Mouse (Mus musculus) skeletal muscle tissue, adult 2 months (tissue): ENCODE results near the gene Tjp3.

Experiments used
- DNase-seq: peaks from one replicate; pipeline ENCODE4 v3.0.0-alpha.2; 2012; ENCODE audit warnings: low read depth, low spot score

Tjp3 gene

GRCm38 (mm10) chr10:81291511-81292104 is at the start of gene Tjp3:
TSS of gene Tjp3 (minus strand) at chr10:81291581.
- no peak for DNase-seq

- DNase-seq, result no peak
These were observed 49.4 kb upstream of the Tjp3 start for GRCm38 (mm10) chr10:81340551-81341332.

- DNase-seq, result no peak
These were observed 45.2 kb upstream of the Tjp3 start for GRCm38 (mm10) chr10:81336558-81336957.

GRCm38 (mm10) chr10:81335393-81336340 is 44.3 kb upstream of the Tjp3 start:
- no peak for DNase-seq

DNA sequence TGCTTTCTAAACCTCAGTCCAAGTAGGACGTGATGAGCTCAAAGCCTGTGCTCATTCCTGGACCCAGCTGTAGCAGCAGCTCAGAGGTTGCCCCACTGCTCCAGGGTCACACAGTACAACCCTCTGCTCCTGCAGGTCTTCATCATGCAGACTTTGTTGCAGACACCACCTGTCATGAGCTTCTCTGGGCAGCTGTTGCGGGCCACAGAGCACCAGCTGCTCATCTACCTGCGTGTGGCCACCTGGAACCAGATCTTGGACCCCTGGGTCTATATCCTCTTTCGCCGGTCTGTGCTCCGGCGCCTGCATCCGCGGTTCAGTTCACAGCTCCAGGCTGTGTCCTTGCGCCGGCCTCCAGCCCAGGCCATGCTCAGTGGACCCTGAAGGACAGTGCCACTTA is 42.9 kb upstream of the Tjp3 start:
- no peak for DNase-seq

DNA sequence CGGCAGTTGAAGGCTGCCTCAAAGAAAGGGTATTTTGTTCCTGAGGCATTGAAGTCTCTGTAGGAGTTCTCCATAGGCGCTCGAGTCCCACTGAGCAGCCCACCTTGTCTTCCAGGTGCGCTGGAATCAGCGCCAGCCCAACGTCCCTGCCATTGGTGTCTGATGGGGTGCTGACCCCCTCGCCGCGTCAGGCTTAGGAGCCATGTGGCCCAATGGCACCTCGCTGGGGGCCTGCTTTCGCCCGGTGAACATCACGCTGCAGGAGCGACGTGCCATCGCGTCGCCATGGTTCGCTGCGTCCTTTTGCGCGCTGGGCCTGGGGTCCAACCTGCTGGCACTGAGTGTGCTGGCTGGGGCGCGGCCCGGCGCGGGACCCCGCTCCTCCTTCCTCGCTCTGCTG is 40.9 kb upstream of the Tjp3 start:
- no peak for DNase-seq

DNA sequence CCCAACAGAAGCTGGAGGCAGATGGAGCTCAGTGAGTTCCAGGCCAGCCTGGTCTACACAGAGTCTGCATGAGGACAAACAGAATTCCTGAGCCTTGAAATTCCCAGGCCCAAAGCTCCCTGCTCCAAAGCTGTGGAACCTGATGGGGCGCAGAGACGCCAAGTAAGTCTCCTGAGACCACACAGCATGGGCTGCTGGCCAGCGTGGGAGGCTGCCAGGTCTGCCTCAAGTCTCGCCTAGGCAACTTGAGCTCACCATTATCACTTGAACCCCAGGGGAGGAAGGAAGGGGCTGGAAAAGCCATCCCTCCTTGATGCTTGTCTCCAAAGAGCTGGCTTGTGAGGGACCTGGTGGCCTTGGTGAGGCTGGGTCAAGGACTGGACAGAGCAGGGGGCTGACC is 38.6 kb upstream of the Tjp3 start:
- DNase-seq, result no peak

DNA sequence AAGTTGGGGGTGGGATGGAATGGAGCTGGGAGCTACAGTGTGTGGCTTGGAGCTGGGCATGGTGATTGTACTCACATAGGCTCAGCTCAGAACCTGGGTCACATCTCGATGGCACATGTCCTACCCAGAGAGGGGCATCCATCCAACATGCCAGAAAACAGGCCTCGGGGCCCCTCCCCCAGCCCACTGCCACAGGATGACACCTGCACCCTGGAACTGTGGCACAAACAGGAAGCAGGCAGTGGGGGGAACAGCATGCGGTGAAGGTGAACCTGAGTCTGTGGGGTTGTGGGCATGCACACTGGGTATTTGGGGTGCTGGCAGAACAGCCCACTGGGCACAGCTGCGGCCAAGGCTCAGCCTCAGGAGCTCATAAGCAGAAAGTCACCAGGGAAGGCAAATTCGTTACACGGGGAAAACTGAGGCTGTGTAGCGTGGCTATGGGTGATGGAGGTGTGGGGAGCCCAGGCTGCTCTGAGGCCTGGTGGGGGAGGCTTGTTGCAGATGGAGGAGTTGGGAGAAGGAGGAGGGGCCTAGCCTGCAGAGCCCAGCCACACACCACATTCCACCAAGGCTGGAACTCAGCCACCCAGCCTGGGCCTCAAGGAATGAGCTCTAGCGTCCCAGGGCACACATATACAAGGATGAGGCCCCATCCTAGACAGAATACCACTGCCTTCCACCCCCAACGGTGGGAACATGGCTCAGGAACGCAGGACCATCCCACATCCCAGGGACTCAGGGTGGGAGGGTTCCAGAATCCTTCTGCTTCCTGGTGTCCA is 38.0 kb upstream of the Tjp3 start:
- DNase-seq, result no peak

GRCm38 (mm10) chr10:81328386-81328785 is 37.0 kb upstream of the Tjp3 start, which contains the start of gene Tbxa2r:
TSS of gene Tbxa2r (plus strand) at chr10:81328731.
- no peak for DNase-seq

DNA sequence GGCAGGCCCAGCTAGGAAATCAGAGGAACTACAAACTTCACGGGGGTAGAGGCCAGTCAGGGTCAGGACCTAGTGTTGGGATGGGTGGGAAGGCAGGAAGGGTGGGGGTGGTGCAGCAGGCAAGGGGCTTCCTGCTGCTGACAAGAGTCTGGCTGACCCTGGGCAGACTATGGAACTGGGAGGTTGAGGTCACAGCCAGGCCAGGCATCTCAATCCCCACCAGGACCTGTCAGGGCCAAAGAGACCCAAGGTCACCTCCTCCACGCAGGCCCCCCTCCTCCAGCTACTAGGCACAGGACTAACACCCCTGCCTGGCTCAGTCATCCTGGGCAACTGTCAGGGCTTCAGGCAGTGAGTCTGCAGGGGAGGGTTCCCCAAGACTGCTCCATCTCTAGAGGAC is 36.6 kb upstream of the Tjp3 start:
- DNase-seq, result no peak

- no peak for DNase-seq
These were observed 35.5 kb upstream of the Tjp3 start for GRCm38 (mm10) chr10:81326858-81327257.

DNA sequence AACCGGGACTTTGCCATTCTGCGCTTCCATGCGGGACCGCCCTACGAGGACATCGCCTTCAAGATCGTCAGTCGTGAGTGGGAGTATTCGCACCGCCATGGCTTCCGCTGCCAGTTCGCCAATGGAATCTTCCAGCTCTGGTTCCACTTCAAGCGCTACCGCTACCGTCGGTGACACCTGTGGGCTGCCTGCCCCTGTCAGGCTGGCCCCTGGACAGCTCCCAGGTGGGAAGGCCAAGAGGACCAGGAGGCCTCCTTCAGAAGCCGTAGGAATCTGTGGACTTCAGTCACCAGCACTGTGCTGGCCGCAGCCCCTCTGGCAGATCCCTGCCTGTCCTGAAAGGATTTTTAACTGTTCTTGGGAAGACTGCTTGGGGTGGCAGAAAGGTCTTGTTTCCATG is 34.4 kb upstream of the Tjp3 start:
- DNase-seq, result no peak

DNA sequence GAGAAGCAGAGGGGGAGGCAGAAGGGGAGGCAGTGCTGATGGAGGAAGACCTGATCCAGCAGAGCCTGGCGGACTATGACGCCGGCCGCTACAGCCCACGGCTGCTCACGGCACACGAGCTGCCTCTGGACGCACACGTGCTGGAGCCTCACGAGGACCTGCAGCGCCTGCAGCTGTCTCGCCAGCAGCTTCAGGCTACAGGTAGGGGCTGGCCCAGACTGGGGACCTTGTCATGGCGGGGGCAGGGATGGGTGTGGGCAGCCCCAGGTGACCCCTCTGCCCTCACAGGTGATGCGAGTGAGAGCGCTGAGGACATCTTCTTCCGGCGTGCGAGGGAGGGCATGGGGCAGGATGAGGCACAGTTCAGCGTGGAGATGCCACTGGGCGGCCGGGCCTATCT is 33.8 kb upstream of the Tjp3 start:
- DNase-seq, result no peak

GRCm38 (mm10) chr10:81323791-81324530 is 32.6 kb upstream of the Tjp3 start:
- no peak for DNase-seq

DNA sequence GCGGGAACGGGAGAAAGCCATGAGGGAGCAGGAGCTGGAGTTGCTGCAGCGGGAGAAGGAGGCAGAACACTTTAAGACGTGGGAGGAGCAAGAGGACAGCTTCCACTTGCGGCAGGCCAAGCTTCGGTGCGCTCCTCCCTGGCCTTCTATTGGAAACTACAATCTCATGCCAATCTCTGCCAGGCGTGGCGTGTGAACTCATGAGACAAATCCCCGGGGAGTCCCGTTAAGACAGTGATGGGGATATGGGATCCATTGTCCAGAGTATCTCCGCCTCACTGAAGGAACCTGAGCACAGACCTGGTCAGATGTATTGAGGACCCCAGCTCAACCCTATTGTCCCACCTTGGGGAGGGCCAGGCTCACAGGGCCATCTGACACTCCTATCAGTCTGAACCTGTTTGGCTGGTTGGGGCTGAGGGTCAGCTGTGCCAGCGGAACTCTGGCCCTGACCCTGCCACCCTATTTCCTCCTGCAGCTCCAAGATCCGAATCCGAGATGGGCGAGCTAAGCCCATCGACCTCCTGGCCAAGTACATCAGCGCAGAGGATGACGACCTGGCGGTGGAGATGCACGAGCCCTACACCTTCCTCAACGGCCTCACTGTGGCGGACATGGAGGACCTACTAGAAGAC is 31.9 kb upstream of the Tjp3 start:
- no peak for DNase-seq

DNA sequence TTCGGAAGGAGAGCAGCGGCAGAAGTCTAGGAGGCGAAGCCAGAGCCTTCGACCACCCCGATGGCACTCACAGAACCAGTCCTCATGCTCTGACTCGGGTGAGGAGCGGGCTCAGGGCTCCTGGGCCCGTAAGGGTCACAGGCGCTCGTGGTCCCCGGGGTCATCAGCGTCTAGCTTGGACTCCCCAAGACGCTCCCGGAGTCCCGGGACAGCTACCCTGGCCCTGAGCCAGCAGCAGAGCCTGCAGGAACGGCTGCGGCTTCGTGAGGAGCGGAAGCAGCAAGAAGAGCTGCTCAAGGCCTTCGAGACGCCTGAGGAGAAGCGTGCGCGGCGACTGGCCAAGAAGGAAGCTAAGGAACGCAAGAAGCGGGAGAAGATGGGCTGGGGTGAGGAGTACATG is 31.1 kb upstream of the Tjp3 start:
- no peak for DNase-seq

- no peak for DNase-seq
These were observed 30.1 kb upstream of the Tjp3 start for GRCm38 (mm10) chr10:81321436-81321835.

DNA sequence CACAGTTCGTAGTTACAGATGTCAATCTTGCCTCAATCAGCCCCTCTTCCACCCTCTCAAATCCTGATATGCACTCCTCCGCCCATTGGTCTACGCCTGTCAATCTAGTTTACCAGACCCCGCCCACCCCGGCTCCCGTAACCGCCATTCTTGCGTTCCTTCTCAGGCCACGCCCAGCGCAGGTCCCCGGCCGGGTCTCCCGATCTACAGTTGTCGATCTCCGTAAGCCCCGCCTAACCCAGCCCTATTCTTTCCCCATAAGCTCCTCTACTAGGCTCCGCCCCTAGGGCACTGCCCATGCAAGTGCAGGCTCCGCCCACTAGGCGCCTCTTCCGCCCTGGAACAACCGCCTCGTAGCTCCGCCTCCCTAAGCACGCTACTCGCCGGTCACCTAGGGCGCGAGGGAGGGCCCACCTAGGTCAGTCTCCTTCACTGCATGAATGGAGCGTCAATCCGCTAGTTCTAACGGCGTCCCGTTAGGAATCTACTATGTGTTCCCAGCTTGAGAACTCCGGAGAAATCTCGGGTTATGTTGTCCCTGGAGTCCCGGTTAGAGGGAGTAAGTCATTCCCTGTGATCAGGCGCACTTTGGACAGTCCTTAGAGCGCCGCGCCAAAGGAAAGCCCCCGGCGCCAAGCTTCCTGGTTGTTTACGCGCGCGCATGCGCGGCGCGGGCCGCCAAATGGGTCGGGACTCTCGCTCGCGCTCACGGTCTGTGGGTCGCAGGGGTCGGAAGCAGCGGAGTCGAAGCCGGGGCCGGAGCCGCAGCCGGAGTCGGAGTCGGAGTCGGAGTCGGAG is 29.4 kb upstream of the Tjp3 start, which contains the start of gene Cactin:
Cactin (plus strand) TSS at position 554 of the 798 bp plus-strand sequence.
- peak; percentile 100 for DNase-seq
